Mouse (Mus musculus) CH12.LX (cell line): ENCODE measurements at regions not wholly inside any gene's neighbourhood (a gene's known extent, or its start where the extent isn't known, plus 50 kb on each side); places are given as distances from the start of the nearest gene placed in this dataset.

ENCODE experiments used
- DNase-seq: peaks from one replicate; pipeline ENCODE4 v3.0.0-alpha.2; 2013; ENCODE audit errors: extremely low read depth
- H3K27ac ChIP-seq: 2 replicates; pipeline ENCODE4 v1.5.1; 2012; ENCODE audit warnings: low read depth, mild to moderate bottlenecking, control low read depth, moderate library complexity; ENCODE audit not compliant: insufficient read depth
- H3K27me3 ChIP-seq: replicated peaks from 2 replicates; pipeline ENCODE3; 2012; ENCODE audit warnings: inconsistent platforms
- H3K36me3 ChIP-seq, 2 experiments: replicated peaks in 1 of 2; 2 replicates each; pipeline versions ENCODE3 to v1.6.1; 2012; ENCODE audit warnings: inconsistent platforms in 1 of 2, low read length in 1 of 2, mild to moderate bottlenecking in 1 of 2, mixed read lengths in 1 of 2, moderate library complexity in 1 of 2; ENCODE audit not compliant: control insufficient read depth in 1 of 2, insufficient read depth in 1 of 2
- H3K4me1 ChIP-seq, 2 experiments: 2 replicates each; pipeline ENCODE4 v1.6.1; 2012; ENCODE audit warnings: inconsistent platforms in 1 of 2, moderate library complexity in 1 of 2; ENCODE audit not compliant: insufficient read depth in 2 of 2, control insufficient read depth in 1 of 2
- H3K4me2 ChIP-seq: 2 replicates; pipeline ENCODE4 v1.6.1; 2012; ENCODE audit warnings: low read depth, mild to moderate bottlenecking, control low read depth; ENCODE audit not compliant: poor library complexity, insufficient read depth, severe bottlenecking
- H3K4me3 ChIP-seq, 3 experiments: fragments of 150-350 bp in 1 of 3; sonication (generic) in 1 of 3; replicated peaks in 1 of 3; 2 replicates each; pipeline versions ENCODE3 to v1.5.1; 2011 to 2012; ENCODE audit warnings: low read depth in 2 of 3, low read length in 2 of 3, mild to moderate bottlenecking in 2 of 3, moderate library complexity in 2 of 3, control low read depth in 1 of 3, improper control_type of control experiment in 1 of 3, inconsistent platforms in 1 of 3, mixed read lengths in 1 of 3; ENCODE audit not compliant: poor library complexity in 1 of 3
- H3K79me2 ChIP-seq: replicated peaks from 2 replicates; pipeline ENCODE4 v1.6.1; 2012; ENCODE audit warnings: mild to moderate bottlenecking, moderate library complexity; ENCODE audit not compliant: control insufficient read depth, poor library complexity, insufficient read depth, severe bottlenecking; ENCODE audit errors: extremely low read depth
- H3K9ac ChIP-seq: 2 replicates; pipeline ENCODE4 v1.6.1; 2012; ENCODE audit warnings: low read depth, mild to moderate bottlenecking, control low read depth, moderate library complexity; ENCODE audit not compliant: insufficient read depth
- H3K9me3 ChIP-seq: replicated peaks from 2 replicates; pipeline ENCODE3; 2012; ENCODE audit warnings: low read length, inconsistent platforms, mixed read lengths
- BHLHE40 ChIP-seq: IDR thresholded peaks from 2 replicates; pipeline ENCODE4 v1.6.1; 2011; ENCODE audit warnings: mild to moderate bottlenecking, low read depth, low read length, improper control_type of control experiment
- E2F4 ChIP-seq: IDR thresholded peaks from 2 replicates; pipeline ENCODE4 v1.6.1; 2011; ENCODE audit warnings: low read depth, low read length, improper control_type of control experiment; ENCODE audit not compliant: insufficient replicate concordance
- EP300 ChIP-seq: IDR thresholded peaks from 2 replicates; pipeline ENCODE4 v1.6.1; 2011; ENCODE audit warnings: low read length, improper control_type of control experiment
- GABPA ChIP-seq: IDR thresholded peaks from 2 replicates; pipeline ENCODE4 v1.6.1; 2012; ENCODE audit warnings: low read depth, low read length, improper control_type of control experiment, inconsistent platforms; ENCODE audit not compliant: insufficient replicate concordance
- IRF4 ChIP-seq: IDR thresholded peaks from 2 replicates; pipeline ENCODE4 v1.6.1; 2014; ENCODE audit warnings: low read depth, mild to moderate bottlenecking, inconsistent platforms, low read length, improper control_type of control experiment
- JUND ChIP-seq: conservative IDR thresholded peaks from 2 replicates; pipeline ENCODE4 v1.6.1; 2011; ENCODE audit warnings: low read depth, low read length, improper control_type of control experiment
- KAT2A ChIP-seq: IDR thresholded peaks from 2 replicates; pipeline ENCODE4 v1.6.1; 2012; ENCODE audit warnings: low read length, improper control_type of control experiment, inconsistent platforms; ENCODE audit not compliant: insufficient replicate concordance
- MAFK ChIP-seq: IDR thresholded peaks from 2 replicates; pipeline ENCODE4 v1.6.1; 2011; ENCODE audit warnings: low read length, improper control_type of control experiment; ENCODE audit not compliant: insufficient replicate concordance
- MAX ChIP-seq: IDR thresholded peaks from 2 replicates; pipeline ENCODE4 v1.6.1; 2011; ENCODE audit warnings: low read length, improper control_type of control experiment
- MEF2A ChIP-seq: IDR thresholded peaks from 2 replicates; pipeline ENCODE4 v1.6.1; 2014; ENCODE audit warnings: low read depth, mild to moderate bottlenecking, inconsistent platforms, low read length, improper control_type of control experiment, borderline replicate concordance
- MXI1 ChIP-seq: IDR thresholded peaks from 2 replicates; pipeline ENCODE4 v1.6.1; 2011; ENCODE audit warnings: mild to moderate bottlenecking, low read depth, low read length, improper control_type of control experiment
- RCOR1 ChIP-seq: conservative IDR thresholded peaks from 2 replicates; pipeline ENCODE4 v1.6.1; 2012; ENCODE audit warnings: low read depth, mild to moderate bottlenecking, inconsistent platforms, low read length, improper control_type of control experiment
- SMC3 ChIP-seq: IDR thresholded peaks from 2 replicates; pipeline ENCODE4 v1.6.1; 2011; ENCODE audit warnings: low read depth, low read length, improper control_type of control experiment
- TBP ChIP-seq: conservative IDR thresholded peaks from 2 replicates; pipeline ENCODE4 v1.6.1; 2011; ENCODE audit warnings: low read depth, low read length, improper control_type of control experiment
- UBTF ChIP-seq: IDR thresholded peaks from 2 replicates; pipeline ENCODE4 v1.6.1; 2012; ENCODE audit warnings: low read depth, mild to moderate bottlenecking, inconsistent platforms, low read length, improper control_type of control experiment, moderate library complexity
- USF1 ChIP-seq: IDR thresholded peaks from 2 replicates; pipeline ENCODE4 v1.6.1; 2014; ENCODE audit warnings: low read depth, mild to moderate bottlenecking, inconsistent platforms, low read length, improper control_type of control experiment
- ZC3H11A ChIP-seq: IDR thresholded peaks from 2 replicates; pipeline ENCODE4 v1.6.1; 2012; ENCODE audit warnings: low read depth, mild to moderate bottlenecking, inconsistent platforms, low read length, improper control_type of control experiment
- ZKSCAN1 ChIP-seq: IDR thresholded peaks from 2 replicates; pipeline ENCODE4 v1.6.1; 2012; ENCODE audit warnings: low read depth, inconsistent platforms, low read length, improper control_type of control experiment, borderline replicate concordance
- ZMIZ1 ChIP-seq: IDR thresholded peaks from 2 replicates; pipeline ENCODE4 v1.6.1; 2012; ENCODE audit warnings: low read depth, mild to moderate bottlenecking, inconsistent platforms, low read length, improper control_type of control experiment
- dilution Hi-C: fragments of 300-500 bp; cut with MboI; formaldehyde crosslinking; loops from 2 replicates; pipeline ENCODE4 v1.14.3; 2020; ENCODE audit warnings: low sequenced_read_pairs; ENCODE audit not compliant: extremely low pct_unique_long_range_greater_than_20kb, extremely low pct_ligation_motif_present
- in situ Hi-C: fragments of 300-500 bp; cut with MboI; formaldehyde crosslinking; loops from 3 replicates; pipeline ENCODE4 v1.14.3; 2019; ENCODE audit warnings: low sequenced_read_pairs, low pct_ligation_motif_present, low pct_unique_long_range_greater_than_20kb, mixed read lengths

- Histone ChIP-seq H3K4me2 (no peak overlapping the region), H3K9ac (no peak overlapping the region), H3K79me2 (no peaks in the 10 kb centered on the region), H3K4me3 (no peak overlapping the region), H3K27ac (no peak overlapping the region), H3K4me1 (peaks cover 0 to 5% of the 10 kb centered on the region in 2 experiments; a peak in 2 of 4 replicates), H3K9me3 (no peaks in the 10 kb centered on the region), H3K27me3 (no peaks in the 10 kb centered on the region), H3K36me3 (no peaks in the 10 kb centered on the region)
- dilution Hi-C loops (no loop called here), in situ Hi-C loops (no loop called here)
- DNase-seq = no peak
- TF ChIP-seq IRF4 (no peak), E2F4 (no peak), RCOR1 (no peak), BHLHE40 (no peak), JUND (no peak), KAT2A (no peak), ZC3H11A (no peak), SMC3 (no peak), MAX (no peak), USF1 (no peak), EP300 (no peak), MXI1 (no peak), TBP (no peak), MAFK (no peak), UBTF (no peak)
These were observed 219.9 kb downstream of the Bcor start for GRCm38 (mm10) chrX:11940246-11940645.

- DNase-seq = no peak
- no peaks in the 10 kb centered on the region for H3K36me3 ChIP-seq
- no peak overlapping the region for H3K4me2 ChIP-seq
- H3K4me1 ChIP-seq = peaks cover 6 to 13% of the 10 kb centered on the region in 2 experiments; a peak in 1 of 4 replicates
- no peaks in the 10 kb centered on the region for H3K9me3 ChIP-seq
- TF ChIP-seq ZMIZ1 = no peak
- TF ChIP-seq ZKSCAN1 = no peak
- no peak for TF ChIP-seq IRF4
- no peak for TF ChIP-seq EP300
- no peak for TF ChIP-seq E2F4
- no peak for TF ChIP-seq MEF2A
- no peak for TF ChIP-seq GABPA
- H3K4me3 ChIP-seq = no peak overlapping the region
- no peak overlapping the region for H3K27ac ChIP-seq
- no peaks in the 10 kb centered on the region for H3K79me2 ChIP-seq
- no peak overlapping the region for H3K9ac ChIP-seq
- in situ Hi-C loops (no loop called here), dilution Hi-C loops (no loop called here)
- H3K27me3 ChIP-seq = no peaks in the 10 kb centered on the region
These were observed 216.8 kb downstream of the Bcor start for GRCm38 (mm10) chrX:11943367-11943766.
